Mouse (Mus musculus): ENCODE results near the gene Lpp.

DNA sequence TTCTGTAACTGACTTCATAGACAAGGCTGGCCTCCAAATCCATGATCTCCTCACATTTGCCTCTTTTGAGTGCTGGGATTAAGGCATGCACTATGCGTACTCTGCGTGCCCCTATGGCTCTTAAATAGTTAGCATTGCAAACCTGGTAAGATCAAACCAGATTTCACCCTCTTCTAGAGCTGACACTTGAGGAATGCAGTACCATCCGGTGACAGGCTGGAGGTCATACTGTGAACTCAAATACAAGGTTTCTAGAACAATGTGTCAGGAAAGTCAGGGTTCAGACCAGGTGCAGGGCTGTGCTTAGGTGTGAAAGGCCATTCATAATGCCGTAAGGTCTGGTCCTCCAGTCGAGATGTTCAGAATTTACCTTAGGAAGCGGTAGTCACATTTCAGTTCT lies 18.0 kb downstream of the Lpp start:
- TF ChIP-seq CTCF (IDR thresholded peaks at IDR 0.05; ENCODE audit: borderline replicate concordance, insufficient read depth, low read length) (no peak), POLR2A (IDR thresholded peaks at IDR 0.05; ENCODE audit: low read depth, low read length) (no peak)
